Mouse (Mus musculus) WW6 (cell line): Measurements from ENCODE around the gene Zdhhc4.

Experiments used
- DNase-seq: peaks from one replicate; pipeline ENCODE4 v3.0.0-alpha.2; 2013; ENCODE audit warnings: low read depth, low spot score

The Zdhhc4 gene

DNA sequence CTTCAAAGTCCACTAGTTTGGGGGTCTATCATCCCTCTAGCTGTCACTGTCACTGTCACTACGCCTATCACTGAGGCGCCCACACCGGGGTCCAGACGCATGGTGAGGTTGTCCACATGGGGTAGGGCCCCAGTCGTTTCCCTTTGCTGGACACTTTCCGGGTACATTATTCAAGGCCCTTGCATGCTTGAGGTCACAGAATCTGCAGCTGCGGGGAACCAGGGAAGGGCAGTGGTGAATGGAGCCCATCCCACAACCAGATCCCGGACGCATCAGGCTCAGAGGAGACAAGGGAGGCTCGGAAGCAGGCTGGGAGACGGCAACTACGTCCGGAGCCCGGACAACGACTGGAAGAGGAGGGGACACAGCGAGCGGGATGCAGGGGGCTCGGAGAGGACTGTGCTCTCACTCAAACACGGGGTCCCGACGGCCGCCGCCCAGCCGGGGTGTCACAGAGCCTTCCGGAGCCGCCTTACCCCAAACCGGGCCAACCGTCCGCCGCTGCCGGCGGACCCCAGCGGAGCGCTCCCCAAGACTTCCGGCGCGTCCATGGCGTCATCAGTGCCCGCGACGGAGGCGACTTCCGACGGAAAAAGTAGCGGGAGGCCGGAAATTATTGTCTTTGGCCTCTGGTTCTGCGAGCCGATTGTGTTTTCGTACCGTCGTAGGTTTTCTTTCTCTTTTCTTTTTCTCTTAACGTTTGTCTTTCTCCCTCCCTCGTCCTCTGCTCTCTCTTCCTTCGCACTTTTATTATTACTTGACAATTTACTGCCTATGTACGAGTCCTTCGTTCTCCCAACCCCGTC, at the start of gene Zdhhc4:
Gene Zdhhc4 (minus strand): TSS at position 567 of the 806 bp plus-strand sequence.
- DNase-seq, result peak; percentile 62

DNA sequence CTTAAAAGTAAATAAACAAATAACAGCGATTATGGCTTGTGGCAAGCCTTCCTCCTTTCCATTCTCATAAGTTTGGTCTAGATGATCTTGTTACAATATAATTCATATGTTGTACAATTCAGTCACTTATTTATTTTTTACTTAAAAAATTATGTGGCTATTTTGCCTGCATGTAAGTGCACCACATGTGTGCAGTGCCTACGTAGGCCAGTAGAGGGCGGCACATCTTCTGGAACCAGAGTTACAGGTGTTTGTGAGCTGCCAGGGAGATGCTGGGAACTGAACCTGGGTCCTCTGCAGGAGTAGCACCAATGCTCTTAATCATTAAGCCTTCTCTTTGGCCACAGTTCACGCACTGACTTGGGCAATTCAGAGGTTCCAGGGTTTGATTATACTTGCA, 47.1 kb upstream of the Zdhhc4 start:
- no peak for DNase-seq

DNA sequence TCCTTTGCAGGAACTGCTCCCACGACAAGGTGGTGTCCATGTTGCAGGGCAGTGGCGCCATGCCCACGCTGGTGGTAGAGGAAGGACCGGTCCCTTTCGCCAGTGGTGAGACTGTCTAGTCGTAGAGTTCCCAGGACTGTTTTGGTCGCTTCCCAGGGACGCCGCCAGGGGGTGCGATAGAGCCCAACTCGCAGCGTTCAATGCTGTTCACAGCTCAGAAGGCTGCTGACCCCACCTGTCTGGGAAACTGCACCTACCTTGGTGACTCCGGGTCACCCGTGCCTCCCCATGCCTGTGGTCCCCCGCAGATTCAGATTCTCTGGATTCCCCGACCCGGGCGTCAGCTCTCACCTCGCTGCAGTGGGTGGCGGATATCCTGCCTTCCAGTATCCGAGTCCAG, 46.2 kb upstream of the Zdhhc4 start:
- DNase-seq, result no peak

DNA sequence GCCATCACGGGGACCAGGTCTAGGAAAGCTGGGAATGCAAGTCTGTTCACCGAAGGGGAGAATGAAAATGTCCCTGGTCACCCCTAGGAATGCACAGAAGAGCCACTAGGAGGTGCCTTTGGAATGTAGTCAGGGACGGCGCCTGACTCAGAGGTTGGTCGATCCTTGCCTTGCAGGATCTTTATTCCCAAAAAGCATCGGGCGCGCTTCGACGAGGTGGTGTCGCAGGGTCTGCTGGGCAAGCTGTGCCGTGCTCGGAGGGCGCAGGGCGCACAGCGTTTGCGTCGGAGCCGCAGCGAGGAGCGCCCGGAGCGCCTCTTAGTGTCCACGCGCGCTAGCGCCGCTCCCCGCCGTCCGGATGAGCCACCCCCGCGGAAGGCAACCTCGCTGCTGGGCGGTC, 43.8 kb upstream of the Zdhhc4 start:
- DNase-seq, result no peak

DNA sequence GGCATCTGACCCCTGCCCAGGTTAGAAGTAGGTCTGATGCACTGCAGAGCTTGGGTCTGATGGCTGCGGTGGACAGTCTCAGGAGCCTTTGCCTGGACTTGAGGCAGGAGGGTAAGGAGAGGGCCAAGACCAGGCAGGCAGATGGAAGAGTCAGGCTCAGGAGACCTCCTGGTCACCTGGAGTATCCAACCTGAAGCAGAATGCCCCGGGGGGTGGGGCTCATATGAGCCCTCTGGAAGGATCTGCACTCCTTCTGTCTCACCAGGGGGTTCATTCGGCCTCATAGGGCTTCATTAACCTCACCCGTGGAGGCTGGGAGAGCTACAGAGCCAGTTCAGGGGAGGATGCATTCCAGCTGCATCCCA, 42.1 kb upstream of the Zdhhc4 start:
- DNase-seq, result no peak

DNA sequence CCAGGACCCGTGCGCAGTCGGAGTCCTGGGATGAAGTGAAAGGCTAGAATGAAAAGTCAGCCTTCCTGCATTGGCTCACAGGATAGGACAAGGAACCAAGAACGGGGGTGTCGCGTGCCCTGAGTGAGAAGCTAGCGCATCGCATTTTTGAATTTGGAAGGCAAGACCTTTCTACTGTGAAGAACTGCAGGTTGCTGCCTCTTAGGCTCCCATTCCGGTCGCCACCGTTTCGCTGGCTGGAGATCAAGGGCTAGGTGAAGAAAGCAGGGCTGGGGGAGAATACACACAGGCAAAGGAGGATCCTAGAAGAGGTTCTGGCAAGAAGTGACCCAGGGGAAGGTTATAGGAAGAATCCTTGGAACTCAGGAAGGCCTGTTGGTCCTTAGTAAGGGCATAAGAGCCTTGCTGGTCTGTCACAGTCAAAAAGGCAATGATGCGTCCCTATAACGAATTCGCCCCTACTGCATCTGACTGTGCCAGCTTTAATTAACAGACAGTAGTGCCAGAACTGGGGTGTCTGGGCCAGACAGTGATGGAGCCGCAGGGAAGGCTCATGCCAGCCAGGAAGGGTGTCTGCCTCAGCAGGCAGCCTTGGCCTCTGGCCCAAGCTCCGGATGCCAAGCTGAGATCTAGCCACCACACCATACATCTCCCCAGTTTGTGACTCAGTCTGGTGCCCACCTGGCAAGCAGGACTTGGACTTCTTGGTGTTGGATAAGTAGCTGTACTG, 41.5 kb upstream of the Zdhhc4 start:
- no peak for DNase-seq

DNA sequence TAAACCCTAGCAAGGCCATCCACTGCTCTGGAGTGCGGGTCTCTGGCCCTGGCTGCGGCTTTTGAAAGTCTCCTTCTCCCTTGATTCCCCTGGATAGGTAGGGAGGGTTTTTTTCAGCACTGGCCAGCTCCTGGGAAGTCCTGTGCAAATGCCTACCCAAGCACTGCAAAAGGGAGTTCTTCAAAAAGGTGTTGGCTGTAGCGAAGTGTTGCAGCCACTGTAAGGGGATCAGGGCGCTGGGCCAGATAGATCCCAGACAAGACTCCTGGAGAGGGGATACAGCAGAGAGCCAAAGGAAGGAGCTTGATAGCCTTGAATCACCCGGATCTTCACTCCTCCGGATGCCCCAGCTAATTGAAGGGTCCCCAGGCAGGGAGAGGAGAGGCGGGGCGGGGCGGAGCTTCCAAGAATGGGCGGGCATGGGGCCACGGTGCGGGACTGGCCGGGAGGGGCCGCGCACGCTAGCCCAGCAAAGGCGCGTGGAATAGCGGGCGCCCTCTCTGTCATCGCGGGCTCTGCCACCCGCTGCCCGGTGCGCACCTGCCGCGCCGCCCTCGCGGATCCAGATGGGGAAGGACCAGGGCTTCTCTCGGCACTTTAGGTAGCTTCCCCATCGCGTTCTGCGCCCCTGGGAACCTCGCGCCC, 40.7 kb upstream of the Zdhhc4 start:
- DNase-seq, result no peak

DNA sequence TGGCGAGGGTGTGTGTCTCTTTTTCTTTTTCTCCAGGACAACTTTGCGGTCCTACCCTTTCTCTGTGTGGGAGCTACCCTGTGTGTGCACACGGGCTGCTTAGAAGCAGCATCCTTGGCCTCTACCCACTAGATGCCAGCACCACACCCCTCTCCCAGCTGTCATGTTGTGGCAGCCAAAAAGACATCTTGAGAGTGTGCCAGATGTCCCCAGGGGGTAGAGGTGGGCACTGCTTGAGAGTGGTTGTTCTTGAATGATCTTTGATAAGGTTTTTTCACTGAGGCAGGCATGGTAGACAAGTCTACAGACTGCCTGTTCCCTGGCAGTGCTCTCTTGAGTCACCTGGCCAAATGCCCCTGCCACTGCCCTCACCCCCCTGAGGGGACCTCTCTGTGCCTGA, 38.9 kb upstream of the Zdhhc4 start:
- no peak for DNase-seq

DNA sequence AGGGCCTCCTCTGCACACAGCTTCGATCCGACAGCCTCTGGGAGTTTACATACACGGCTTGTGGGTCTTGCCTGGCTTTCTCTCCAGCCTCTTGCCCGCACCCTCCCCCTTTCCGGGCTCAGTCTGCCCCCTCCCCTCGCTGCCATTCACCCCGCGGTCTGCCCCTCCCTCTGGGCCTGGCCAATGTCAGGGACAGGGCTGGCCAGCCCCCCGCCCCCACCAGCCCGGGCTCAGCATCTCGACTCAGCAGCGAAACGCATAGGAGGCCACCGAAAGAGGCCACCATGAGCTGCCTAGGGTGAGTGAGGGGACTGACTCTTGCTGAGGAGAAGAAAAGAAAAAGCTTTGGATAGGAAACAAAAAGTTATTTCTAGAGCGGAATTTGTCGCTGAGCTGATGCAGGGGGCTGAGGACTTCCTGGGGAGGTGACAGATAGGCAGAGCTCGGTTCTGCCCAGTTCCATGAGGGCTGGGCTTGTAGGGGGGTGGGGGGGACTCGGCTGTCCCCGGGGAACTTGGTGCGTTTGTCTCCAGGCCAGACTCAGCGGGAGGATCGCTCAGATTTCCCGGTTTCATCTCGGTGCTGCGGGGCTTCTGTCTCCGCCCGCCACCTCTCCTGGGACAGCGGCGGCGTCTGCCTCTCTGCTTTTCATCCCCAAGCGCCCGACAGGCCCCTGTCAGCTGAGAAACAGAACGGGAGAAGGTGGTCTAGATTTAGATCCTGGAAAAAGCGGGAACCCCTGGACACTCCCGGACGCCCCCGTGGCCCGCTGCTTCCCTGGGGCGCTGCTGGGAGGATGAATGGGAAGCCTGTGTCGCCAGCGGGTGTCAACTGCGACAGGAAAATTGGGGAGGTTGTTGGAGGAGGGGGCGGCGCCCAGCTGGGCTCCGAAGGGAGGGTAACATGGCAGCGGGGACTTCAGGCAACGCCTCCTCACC, 34.9 kb upstream of the Zdhhc4 start:
- no peak for DNase-seq

DNA sequence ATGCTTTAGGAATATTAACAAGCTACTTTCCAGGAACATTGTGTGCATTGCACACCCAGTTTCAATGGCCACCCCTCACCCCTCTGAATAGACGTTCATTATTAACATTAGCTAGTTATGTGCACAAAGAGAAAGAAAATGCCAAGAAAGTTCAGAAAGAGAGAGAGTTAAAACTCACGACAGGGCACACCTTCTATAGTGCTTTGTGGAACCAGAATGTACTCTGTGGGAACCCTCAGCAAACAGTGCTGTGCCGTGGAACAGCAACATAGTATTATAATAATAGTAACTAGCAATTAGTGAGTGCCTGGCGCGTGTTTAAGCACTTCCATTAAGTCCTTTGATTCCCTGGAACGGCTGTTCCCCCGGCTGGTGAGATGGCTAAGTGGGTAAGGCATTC, 32.4 kb upstream of the Zdhhc4 start:
- DNase-seq, result no peak

DNA sequence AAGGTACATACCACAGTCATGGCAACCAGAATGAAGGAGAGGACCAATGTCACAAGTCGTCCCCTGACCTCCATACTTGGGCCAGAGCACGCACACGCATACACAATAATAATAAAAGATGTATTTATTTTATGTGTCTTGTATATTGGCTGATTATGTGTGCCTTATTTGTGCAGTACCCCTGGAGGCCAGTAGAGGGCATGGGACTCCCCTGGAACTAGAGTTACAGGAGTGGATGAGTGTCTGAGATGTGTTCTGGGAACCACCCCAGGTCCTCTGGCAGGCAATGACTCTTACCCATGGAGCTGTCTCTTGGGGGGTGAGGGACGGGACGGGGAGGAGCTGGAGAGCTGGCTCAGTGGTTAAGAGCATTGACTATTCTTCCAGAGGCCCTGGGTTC, 30.9 kb upstream of the Zdhhc4 start:
- DNase-seq, result no peak

DNA sequence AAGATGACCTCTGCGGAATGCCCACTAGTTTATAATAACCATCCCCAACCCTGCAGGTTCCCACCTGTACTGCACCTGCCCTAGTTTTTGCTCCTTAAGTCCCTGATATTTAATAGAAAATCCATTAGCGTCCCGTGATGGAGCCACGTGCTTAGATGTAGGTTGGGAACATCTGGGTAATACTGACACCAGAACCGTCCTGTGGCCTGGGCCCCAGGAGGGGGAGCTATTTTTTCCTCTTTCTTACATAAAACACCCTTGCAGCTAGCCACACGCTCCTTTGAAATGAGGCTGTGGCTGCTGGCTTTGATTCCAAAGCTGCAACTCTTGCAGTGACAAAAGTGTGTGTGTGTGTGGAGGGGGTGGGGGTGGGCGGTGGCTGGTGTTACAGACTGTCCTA, 30.2 kb upstream of the Zdhhc4 start:
- DNase-seq, result no peak

DNA sequence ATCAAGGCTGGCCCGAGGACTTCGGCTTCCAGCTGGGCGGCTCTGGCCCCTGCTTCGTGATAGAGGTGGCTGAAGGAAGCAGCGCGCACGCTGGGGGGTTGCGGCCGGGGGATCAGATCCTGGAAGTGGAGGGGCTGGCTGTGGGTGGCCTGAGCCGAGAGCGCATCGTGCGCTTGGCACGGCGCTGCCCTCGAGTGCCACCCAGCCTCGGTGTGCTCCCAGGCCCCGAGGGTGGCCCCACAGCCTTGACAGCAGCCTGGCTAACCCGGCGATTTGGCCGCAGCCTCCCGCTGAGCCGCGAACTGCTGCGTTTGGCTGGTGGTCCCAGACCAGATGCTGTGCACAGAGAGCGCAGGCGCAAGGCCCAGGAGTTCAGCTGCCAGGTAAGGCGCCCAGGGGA, 28.5 kb upstream of the Zdhhc4 start:
- DNase-seq, result no peak

DNA sequence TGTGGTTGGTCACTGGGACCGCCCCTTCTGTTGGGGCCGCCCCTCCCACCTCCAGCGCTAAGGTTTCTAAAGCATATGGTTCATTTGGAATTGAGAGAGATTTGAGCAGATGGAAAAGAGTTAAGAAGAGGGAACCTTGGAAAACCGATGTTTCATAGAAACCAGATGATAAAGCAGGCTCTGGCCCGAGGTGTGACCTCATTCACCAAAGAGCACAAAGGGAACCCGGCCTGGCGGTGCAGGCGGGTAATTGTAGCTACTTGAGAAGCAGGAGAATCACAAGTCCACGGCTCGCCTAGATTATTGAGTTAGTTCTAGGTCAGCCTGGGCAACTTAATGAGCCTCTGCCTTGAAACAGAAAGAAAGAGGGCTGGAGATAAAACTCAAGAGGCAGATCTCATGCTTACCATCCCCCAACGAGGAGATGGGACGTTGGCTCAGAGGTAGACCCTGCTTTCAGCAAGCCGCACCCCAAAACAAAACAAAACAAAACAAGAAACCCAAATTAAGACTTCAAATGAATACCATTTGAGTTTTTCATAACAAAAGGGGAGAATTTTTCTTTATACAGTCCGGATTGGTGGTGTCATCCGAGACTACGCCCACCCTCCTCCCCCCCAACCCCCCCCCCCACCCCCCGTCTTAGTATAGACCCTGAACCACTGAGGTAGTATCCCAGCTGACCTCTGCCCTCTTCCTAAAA, 27.8 kb upstream of the Zdhhc4 start, which contains the start of gene Grid2ip:
Gene Grid2ip (plus strand): TSS at position 653 of the 703 bp plus-strand sequence.
- DNase-seq, result no peak

DNA sequence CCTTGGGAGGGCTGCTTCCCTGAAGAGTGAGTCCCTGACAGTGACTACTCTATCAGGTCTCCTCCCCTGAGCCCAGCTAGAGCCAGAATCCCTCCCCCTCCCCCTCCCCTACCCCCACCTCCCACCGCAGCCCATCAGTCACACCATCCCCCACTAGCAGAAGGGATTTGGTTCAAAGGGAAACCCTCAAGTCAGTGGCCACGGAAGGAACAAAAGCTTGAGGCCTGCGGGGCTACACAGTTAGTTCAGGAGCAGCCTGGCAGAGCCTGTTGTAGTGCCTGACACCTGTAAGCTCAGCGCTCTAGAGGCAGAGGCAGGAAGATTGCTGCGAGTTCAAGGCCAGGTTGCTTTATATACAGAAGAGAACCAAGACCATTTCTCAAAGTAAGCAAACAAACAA, 27.0 kb upstream of the Zdhhc4 start:
- DNase-seq, result no peak

DNA sequence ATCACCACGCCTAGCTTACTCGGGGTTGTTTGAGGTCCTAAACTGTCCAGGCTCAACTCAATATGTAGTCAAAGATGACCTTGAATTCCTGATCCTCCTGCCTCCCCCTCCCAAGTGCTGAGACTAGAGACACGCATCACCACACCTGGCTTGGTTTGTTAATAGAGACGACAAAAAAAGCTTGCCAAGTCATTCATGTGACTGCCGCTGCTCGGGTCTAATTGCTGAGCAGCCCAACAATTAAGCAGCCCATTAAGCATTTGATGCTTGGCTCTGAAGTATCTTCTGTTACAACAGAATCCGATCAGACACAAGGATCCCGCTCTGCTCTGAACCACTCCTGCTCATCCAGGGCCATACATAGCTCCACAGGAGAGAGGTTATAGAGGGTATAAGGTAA, 17.3 kb upstream of the Zdhhc4 start:
- no peak for DNase-seq

DNA sequence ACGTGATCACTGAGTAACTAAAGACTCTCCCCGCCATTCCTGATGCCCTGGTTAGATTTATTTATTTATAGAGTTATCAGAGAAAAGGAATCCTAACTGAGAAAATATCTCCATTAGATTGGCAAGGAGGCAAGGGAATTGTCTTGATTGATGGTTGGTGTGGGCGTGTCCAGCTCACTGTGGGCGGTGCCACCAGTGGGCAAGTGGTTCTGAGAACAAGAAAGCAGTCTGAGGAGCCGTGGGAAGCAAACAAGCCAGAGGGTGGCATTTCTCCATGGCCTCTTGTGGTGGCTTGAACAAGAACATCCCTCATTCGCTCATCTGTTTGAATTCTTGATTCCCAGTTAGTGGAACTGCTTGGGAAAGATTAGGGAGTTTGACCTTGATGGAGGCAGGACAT, 10.5 kb upstream of the Zdhhc4 start:
- DNase-seq, result no peak

DNA sequence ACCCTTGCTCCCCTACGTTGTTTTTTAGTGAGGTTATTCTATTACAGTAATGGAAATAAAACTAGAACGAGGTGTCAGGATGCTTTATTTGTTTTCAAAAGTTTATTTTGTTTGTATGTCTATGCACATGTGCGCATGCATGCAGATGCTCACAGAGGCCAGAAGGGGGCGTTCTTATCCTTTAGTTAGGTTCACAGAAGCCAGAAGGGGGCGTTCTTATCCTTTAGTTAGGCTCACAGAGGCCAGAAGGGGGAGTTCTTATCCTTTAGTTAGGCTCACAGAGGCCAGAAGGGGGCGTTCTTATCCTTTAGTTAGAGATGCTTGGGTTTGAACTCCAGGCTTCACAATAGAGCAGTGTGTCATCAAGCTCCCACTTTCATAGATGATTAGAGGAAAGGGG, 7.5 kb upstream of the Zdhhc4 start:
- DNase-seq, result no peak

DNA sequence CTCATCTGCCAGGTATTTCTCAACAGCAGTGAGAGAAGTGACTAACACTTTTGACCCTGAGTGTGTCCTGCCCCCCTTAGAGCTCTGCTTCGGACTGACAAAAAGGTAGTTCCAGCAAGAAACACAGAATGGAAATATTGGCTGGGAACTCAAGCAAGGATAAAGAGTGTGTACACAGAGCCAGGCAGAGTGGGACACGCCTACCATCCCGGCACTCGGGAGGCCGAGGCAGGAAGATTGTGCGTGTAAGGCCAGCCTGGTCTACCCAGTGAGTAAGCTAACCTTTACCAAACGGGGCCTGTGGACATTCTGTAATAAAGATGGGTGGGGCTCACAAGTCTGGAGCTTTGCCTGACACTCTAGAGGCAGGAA, 6.0 kb upstream of the Zdhhc4 start:
- no peak for DNase-seq

DNA sequence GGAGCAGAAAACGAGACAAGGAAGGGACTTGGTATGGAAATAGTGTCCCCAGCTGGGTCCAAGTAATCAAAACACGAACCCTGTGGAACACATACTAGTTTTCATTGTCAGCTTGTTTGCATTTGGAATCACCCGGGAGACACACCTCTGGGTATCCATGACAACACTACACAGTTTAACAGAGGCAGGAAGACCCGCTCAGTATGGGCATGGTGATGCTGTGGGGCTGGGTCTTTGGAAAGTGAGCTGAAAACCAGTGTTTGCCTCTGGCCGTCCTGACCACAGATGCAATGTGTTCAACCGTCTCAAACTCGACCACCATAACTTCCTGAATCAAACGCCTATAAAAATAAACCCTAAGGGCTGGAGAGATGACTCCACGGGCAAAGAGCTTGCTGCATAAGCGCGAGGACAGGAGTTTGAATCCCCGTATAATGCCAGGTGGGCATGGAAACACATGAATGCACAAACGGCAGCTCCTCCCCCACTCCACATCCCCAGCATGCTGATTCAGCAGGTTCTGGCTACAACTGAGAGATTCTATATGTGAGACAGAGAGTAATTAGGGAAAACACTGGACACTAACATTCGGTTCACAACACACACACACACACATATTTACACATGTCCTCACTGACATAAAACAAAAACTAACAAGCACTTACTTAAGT, 5.5 kb upstream of the Zdhhc4 start:
- DNase-seq, result no peak

DNA sequence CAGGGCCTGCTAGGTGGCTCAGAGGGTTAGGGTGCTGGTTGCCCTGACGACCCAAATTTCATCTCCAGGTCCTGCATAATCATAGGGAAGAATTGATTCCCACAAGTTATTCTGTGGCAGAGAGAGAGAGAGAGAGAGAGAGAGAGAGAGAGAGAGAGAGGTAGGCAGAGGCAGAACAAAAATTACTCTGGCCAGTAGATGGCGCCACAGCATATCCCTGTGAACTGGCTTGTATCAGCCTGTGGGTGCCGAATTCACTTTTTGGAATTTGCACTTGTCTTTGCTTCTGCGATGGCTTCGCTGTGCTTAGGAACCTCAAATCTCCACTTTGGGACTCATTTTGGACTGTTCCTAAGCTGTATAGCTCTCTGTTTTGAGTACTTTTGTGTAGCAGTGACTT, 4.8 kb upstream of the Zdhhc4 start:
- DNase-seq, result no peak
